Mouse (Mus musculus) adrenal gland, adult (tissue): Measurements from ENCODE around the gene Efr3b.
"Not testable (repeated sequence)": the region's sequence is repeated elsewhere in the genome, so short reads cannot be mapped to it uniquely, and the experiment has no call there.

Experiments used
- DNase-seq, 2 experiments: peaks; one replicate each; pipeline ENCODE4 v3.0.0; 2022 to 2023; ENCODE audit warnings: low spot score in 1 of 2; ENCODE audit not compliant: inconsistent age in 2 of 2

The Efr3b gene

GRCm38 (mm10) chr12:3982257-3982656, 56.5 kb downstream of the Efr3b start:
- peak; percentile 70 to 83 for DNase-seq

GRCm38 (mm10) chr12:3981350-3982131, 57.2 kb downstream of the Efr3b start:
- DNase-seq, result peak; percentile 89 to 94

- no peak for DNase-seq
Observed at GRCm38 (mm10) chr12:3980991-3981349, 57.7 kb downstream of the Efr3b start.

- not testable (repeated sequence) for DNase-seq
Observed at GRCm38 (mm10) chr12:3973169-3973568, 65.5 kb downstream of the Efr3b start.

GRCm38 (mm10) chr12:3968380-3968779, 70.3 kb downstream of the Efr3b start:
- DNase-seq, result no peak

- DNase-seq, result no peak
Observed at GRCm38 (mm10) chr12:3967196-3967595, 71.5 kb downstream of the Efr3b start.

GRCm38 (mm10) chr12:3960553-3960952, 78.2 kb downstream of the Efr3b start:
- peak in 1 of 2 experiments; percentile 47 for DNase-seq

- peak; percentile 89 to 95 for DNase-seq
Observed at GRCm38 (mm10) chr12:3959791-3960543, 78.7 kb downstream of the Efr3b start.

- DNase-seq, result no peak
Observed at GRCm38 (mm10) chr12:3956351-3956750, 82.4 kb downstream of the Efr3b start.

GRCm38 (mm10) chr12:3955371-3955770, 83.3 kb downstream of the Efr3b start:
- peak in 1 of 2 experiments; percentile 71 for DNase-seq

GRCm38 (mm10) chr12:3954651-3955050, 84.1 kb downstream of the Efr3b start, which contains the start of gene Pomc:
Pomc (plus strand) TSS chr12:3954951.
- DNase-seq, result no peak

GRCm38 (mm10) chr12:3947503-3947902, 91.2 kb downstream of the Efr3b start:
- no peak for DNase-seq

GRCm38 (mm10) chr12:3944454-3945073, 94.2 kb downstream of the Efr3b start:
- DNase-seq, result no peak

- DNase-seq, result no peak
Observed at GRCm38 (mm10) chr12:3942026-3942425, 96.7 kb downstream of the Efr3b start.

- DNase-seq, result not testable (repeated sequence)
Observed at GRCm38 (mm10) chr12:3930090-3930865, 108.4 kb downstream of the Efr3b start.

- no peak for DNase-seq
Observed at GRCm38 (mm10) chr12:3928841-3929240, 109.9 kb downstream of the Efr3b start.

GRCm38 (mm10) chr12:3926127-3926526, 112.6 kb downstream of the Efr3b start:
- DNase-seq, result peak; percentile 58 to 90

- DNase-seq, result no peak
Observed at GRCm38 (mm10) chr12:3919423-3919822, 119.3 kb downstream of the Efr3b start.

GRCm38 (mm10) chr12:3918577-3918976, 120.1 kb downstream of the Efr3b start:
- DNase-seq, result no peak

- no peak for DNase-seq
Observed at GRCm38 (mm10) chr12:3917668-3918341, 120.9 kb downstream of the Efr3b start.
